In the genomic region with DNA sequence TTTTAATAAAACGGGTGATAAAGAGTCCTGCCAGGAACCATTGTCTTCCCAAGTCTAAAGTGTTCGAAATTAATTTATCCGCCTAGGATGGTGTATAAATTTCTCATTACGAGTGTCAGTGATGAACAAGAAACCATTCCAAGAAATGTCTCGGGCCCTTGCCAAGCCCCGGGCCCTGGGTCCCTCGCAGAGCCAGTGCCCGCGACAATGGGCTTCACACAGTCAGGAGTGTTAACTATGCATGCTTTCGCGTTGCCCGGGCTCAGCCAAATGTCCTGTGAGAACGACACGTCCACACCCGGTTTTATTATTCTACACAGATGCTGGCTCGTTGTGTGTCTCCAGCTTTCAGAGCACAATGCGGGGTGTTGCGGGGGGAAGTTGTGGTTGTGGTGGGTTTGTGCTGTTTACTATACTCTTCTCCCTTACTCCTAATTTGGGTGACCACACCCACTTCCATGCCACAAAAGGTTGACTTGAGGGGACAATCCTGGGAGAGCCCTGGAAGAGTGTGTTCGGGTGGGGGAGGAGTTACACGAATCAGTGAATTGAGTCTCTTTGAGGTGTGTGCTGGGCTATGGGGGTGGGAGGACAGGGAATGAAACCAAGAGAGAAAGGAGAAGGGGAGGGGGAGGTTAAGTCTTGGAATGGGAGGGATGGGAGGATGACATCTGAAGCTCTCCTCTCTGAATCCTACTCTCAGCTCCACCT, we compare ENCODE assay signal across 10 mouse cellular contexts.
A peak's percentile ranks its signal among the peaks of the same experiment; 100 is the strongest.
DNase-seq lines count a peak whose midpoint lies in the region; ATAC-seq lines count a peak whose summit lies in the region.
"Had no signal": no experiment of that assay in that cellular context is flagged by ENCODE, and none has a peak within 500 bp of the region (broad histone marks: within the 10 kb centered on the region; RNA-seq: fewer than 3 reads in every experiment).

No protein-coding gene starts in this region.

- no peaks in the 10 kb centered on the region for H3K36me3 ChIP-seq in neural tube, embryonic 11.5 days (ENCODE audit: control insufficient read depth, insufficient read depth, low read length)
- no peaks in the 10 kb centered on the region for H3K36me3 ChIP-seq in hindbrain, embryonic 11.5 days (ENCODE audit: control insufficient read depth, insufficient read depth, low read length)

- 45% methylated on average over 20 of the region's 20 CpGs for WGBS in neural tube, embryonic 11.5 days
- WGBS in hindbrain, embryonic 11.5 days: 47% methylated on average over 20 of the region's 20 CpGs

- no peak overlapping the region for H3K4me3 ChIP-seq in neural tube, embryonic 11.5 days (ENCODE audit: low read depth, low read length)
- H3K4me3 ChIP-seq in hindbrain, embryonic 11.5 days (ENCODE audit: low read depth, low read length): no peak overlapping the region

- peak; percentile 86 for ATAC-seq in neural tube, embryonic 11.5 days (ENCODE audit: insufficient read depth, low FRiP score, low TSS enrichment)
- ATAC-seq in hindbrain, embryonic 11.5 days (ENCODE audit: low FRiP score): peak; percentile 93
- no peak for ATAC-seq in erythroblast, adult 5-6 weeks (replicated peaks; ENCODE audit: low FRiP score, poor library complexity, severe bottlenecking)
- ATAC-seq: liver, postnatal 0 days had no signal

- intact Hi-C loops in left cerebral cortex, postnatal 4 days (cut with DNase I): no loop called here

- H3K9ac ChIP-seq in neural tube, embryonic 11.5 days (ENCODE audit: low read length): no peak overlapping the region
- H3K9ac ChIP-seq in hindbrain, embryonic 11.5 days (ENCODE audit: low read depth, low read length): no peak overlapping the region
- H3K9ac ChIP-seq: liver, postnatal 0 days had no signal

- H3K27me3 ChIP-seq in neural tube, embryonic 11.5 days (ENCODE audit: control insufficient read depth, insufficient read depth, low read length): no peaks in the 10 kb centered on the region
- H3K27me3 ChIP-seq in hindbrain, embryonic 11.5 days (ENCODE audit: control insufficient read depth, insufficient read depth, low read length): no peaks in the 10 kb centered on the region

- no peak overlapping the region for H3K4me2 ChIP-seq in neural tube, embryonic 11.5 days (ENCODE audit: low read depth)
- H3K4me2 ChIP-seq in hindbrain, embryonic 11.5 days (replicated peaks; ENCODE audit: low read depth, low read length): 0 out of 2 replicates have a peak overlapping the region, but pooled peaks have one; percentile 5

- H3K27ac ChIP-seq in neural tube, embryonic 11.5 days (ENCODE audit: low read depth, low read length): no peak overlapping the region
- peak overlapping the region; percentile 68; the same call in 1 of the 2 replicates for H3K27ac ChIP-seq in hindbrain, embryonic 11.5 days (ENCODE audit: low read depth, low read length)

- H3K9me3 ChIP-seq in neural tube, embryonic 11.5 days (ENCODE audit: control insufficient read depth, low read length): no peaks in the 10 kb centered on the region
- no peaks in the 10 kb centered on the region for H3K9me3 ChIP-seq in hindbrain, embryonic 11.5 days (ENCODE audit: control insufficient read depth, low read length)

- 0 out of 2 replicates have a peak, but pooled peaks cover 6% of the 10 kb centered on the region for H3K4me1 ChIP-seq in neural tube, embryonic 11.5 days (ENCODE audit: control insufficient read depth, insufficient read depth, low read length)
- H3K4me1 ChIP-seq in hindbrain, embryonic 11.5 days (replicated peaks; ENCODE audit: control insufficient read depth, insufficient read depth, low read length): 0 out of 2 replicates have a peak, but pooled peaks cover 3% of the 10 kb centered on the region

- peak; percentile 72 for DNase-seq in neural tube, embryonic 11.5 days (ENCODE audit: low spot score)
- no peak for DNase-seq in neural tube, embryonic 10.5 days (ENCODE audit: extremely low spot score, low spot score)
- peak; percentile 66 for DNase-seq in hindbrain, embryonic 11.5 days (ENCODE audit: low spot score)
- DNase-seq in left cerebral cortex, postnatal 4 days: peak; percentile 85
- peak; percentile 5 to 6 for DNase-seq in right cerebral cortex, postnatal 36 days (ENCODE audit: low spot score in 2 of 2)
- no peak for DNase-seq in kidney, postnatal 25 days
- DNase-seq in lung, postnatal 25 days (ENCODE audit: low spot score): no peak
- DNase-seq: adrenal gland, postnatal 10 days; liver, postnatal 0 days had no signal

Comparison
In these comparisons a context has a peak if more than half of its experiments do, and no peak if none do; other contexts are left out.
1. DNase-seq: peak in neural tube, embryonic 11.5 days (single experiment), hindbrain, embryonic 11.5 days (single experiment), left cerebral cortex, postnatal 4 days (single experiment) and right cerebral cortex, postnatal 36 days (2 of 2); none in neural tube, embryonic 10.5 days (single experiment), kidney, postnatal 25 days (0 of 2) and lung, postnatal 25 days (single experiment).